ENCODE assay signal across 9 mouse cellular contexts in the genomic region with DNA sequence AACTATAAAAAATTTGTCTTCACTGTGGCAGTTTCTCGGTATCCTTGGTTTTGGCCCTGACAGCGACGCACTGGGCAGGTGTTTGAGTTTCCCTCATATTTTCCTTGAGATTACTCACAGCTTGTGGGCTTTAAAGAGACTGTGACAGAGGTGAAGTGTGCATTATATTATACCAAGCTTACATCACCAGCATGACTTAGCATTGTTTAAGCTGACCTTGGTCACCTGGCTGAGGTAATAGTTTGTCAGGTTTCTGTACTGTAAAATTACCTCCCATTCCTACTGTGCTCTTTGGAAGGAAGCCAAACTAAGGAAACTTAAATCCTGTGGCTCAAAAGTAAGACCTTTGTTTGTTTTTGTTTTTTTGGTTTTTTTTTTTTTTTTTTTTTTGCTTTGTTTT.
DNase-seq lines count a peak whose midpoint lies in the region; ATAC-seq and TF ChIP-seq lines count a peak whose summit lies in the region.
"Had no signal": no experiment of that assay in that cellular context is flagged by ENCODE, and none has a peak within 500 bp of the region (broad histone marks: within the 10 kb centered on the region; RNA-seq: fewer than 3 reads in every experiment).

No protein-coding gene starts in this region.

- no peak for ATAC-seq in kidney, embryonic 14.5 days (ENCODE audit: low FRiP score, low TSS enrichment)
- no peak for ATAC-seq in embryonic facial prominence, embryonic 13.5 days (ENCODE audit: insufficient number of reproducible peaks, insufficient read depth, low FRiP score, low TSS enrichment, low read depth)
- peak; percentile 13 for ATAC-seq in intestine, embryonic 15.5 days
- no peak for ATAC-seq in midbrain, postnatal 0 days (ENCODE audit: low FRiP score)

- peak overlapping the region; percentile 6; the same call in 1 of the 2 replicates for H3K4me3 ChIP-seq in kidney, embryonic 14.5 days (ENCODE audit: low read length)
- H3K4me3 ChIP-seq in embryonic facial prominence, embryonic 13.5 days = no peak overlapping the region
- H3K4me3 ChIP-seq in intestine, embryonic 15.5 days (replicated peaks) = no peak overlapping the region
- peak overlapping the region; percentile 48; the same call in 1 of the 2 replicates for H3K4me3 ChIP-seq in midbrain, postnatal 0 days (ENCODE audit: low read depth, low read length)

- peaks cover 15% of the 10 kb centered on the region; the same call in 1 of the 2 replicates for H3K4me1 ChIP-seq in kidney, embryonic 14.5 days (ENCODE audit: control insufficient read depth, insufficient read depth, low read length)
- peaks cover 42% of the 10 kb centered on the region for H3K4me1 ChIP-seq in embryonic facial prominence, embryonic 13.5 days
- peaks cover 14% of the 10 kb centered on the region; the same call in 1 of the 2 replicates for H3K4me1 ChIP-seq in intestine, embryonic 15.5 days (replicated peaks)
- H3K4me1 ChIP-seq in midbrain, postnatal 0 days (ENCODE audit: insufficient read depth, low read length) = peaks cover 7% of the 10 kb centered on the region

- H3K36me3 ChIP-seq in kidney, embryonic 14.5 days (ENCODE audit: control insufficient read depth, insufficient read depth, low read length) = peaks cover 14% of the 10 kb centered on the region
- peaks cover 25% of the 10 kb centered on the region for H3K36me3 ChIP-seq in embryonic facial prominence, embryonic 13.5 days
- H3K36me3 ChIP-seq in intestine, embryonic 15.5 days = 0 out of 2 replicates have a peak, but pooled peaks cover 8% of the 10 kb centered on the region
- 0 out of 2 replicates have a peak, but pooled peaks cover 3% of the 10 kb centered on the region for H3K36me3 ChIP-seq in midbrain, postnatal 0 days (ENCODE audit: insufficient read depth, low read length)

- H3K27ac ChIP-seq in kidney, embryonic 14.5 days (ENCODE audit: low read depth, low read length) = peak overlapping the region; percentile 51; the same call in 1 of the 2 replicates
- no peak overlapping the region for H3K27ac ChIP-seq in embryonic facial prominence, embryonic 13.5 days
- no peak overlapping the region for H3K27ac ChIP-seq in intestine, embryonic 15.5 days
- no peak overlapping the region; the same call in 1 of the 2 replicates for H3K27ac ChIP-seq in midbrain, postnatal 0 days (ENCODE audit: low read depth, low read length)

- H3K9ac ChIP-seq in kidney, embryonic 14.5 days (ENCODE audit: low read depth, low read length) = peak overlapping the region; percentile 18; the same call in 1 of the 2 replicates
- no peak overlapping the region for H3K9ac ChIP-seq in embryonic facial prominence, embryonic 13.5 days
- no peak overlapping the region for H3K9ac ChIP-seq in intestine, embryonic 15.5 days
- no peak overlapping the region for H3K9ac ChIP-seq in midbrain, postnatal 0 days (replicated peaks; ENCODE audit: low read length, poor library complexity, severe bottlenecking)

- no peaks in the 10 kb centered on the region for H3K9me3 ChIP-seq in kidney, embryonic 14.5 days (ENCODE audit: control insufficient read depth, low read length)
- no peaks in the 10 kb centered on the region for H3K9me3 ChIP-seq in embryonic facial prominence, embryonic 13.5 days
- no peaks in the 10 kb centered on the region for H3K9me3 ChIP-seq in intestine, embryonic 15.5 days
- no peaks in the 10 kb centered on the region for H3K9me3 ChIP-seq in midbrain, postnatal 0 days (ENCODE audit: low read length)

- H3K4me2 ChIP-seq in kidney, embryonic 14.5 days (replicated peaks; ENCODE audit: low read depth, low read length) = peak overlapping the region; percentile 55
- peak overlapping the region; percentile 77 for H3K4me2 ChIP-seq in embryonic facial prominence, embryonic 13.5 days
- peak overlapping the region; percentile 68; the same call in 1 of the 2 replicates for H3K4me2 ChIP-seq in intestine, embryonic 15.5 days (replicated peaks)
- H3K4me2 ChIP-seq in midbrain, postnatal 0 days (ENCODE audit: low read depth, low read length, poor library complexity, severe bottlenecking) = peak overlapping the region; percentile 59

- H3K27me3 ChIP-seq in kidney, embryonic 14.5 days (ENCODE audit: control insufficient read depth, insufficient read depth, low read length) = no peaks in the 10 kb centered on the region
- no peaks in the 10 kb centered on the region for H3K27me3 ChIP-seq in embryonic facial prominence, embryonic 13.5 days
- H3K27me3 ChIP-seq in intestine, embryonic 15.5 days (replicated peaks) = no peaks in the 10 kb centered on the region
- no peaks in the 10 kb centered on the region for H3K27me3 ChIP-seq in midbrain, postnatal 0 days (ENCODE audit: insufficient read depth, low read length)

- 54% methylated on average over 3 of the region's 3 CpGs for WGBS in kidney, embryonic 14.5 days
- WGBS in embryonic facial prominence, embryonic 13.5 days = 54% methylated on average over 3 of the region's 3 CpGs
- WGBS in intestine, embryonic 15.5 days = 48% methylated on average over 3 of the region's 3 CpGs
- WGBS in midbrain, postnatal 0 days = 54% methylated on average over 3 of the region's 3 CpGs

- TF ChIP-seq CTCF in midbrain, postnatal 0 days (IDR thresholded peaks at IDR 0.05) = no peak

- DNase-seq in kidney, postnatal 25 days = no peak
- DNase-seq in midbrain, postnatal 0 days (ENCODE audit: low spot score) = no peak
- DNase-seq in right cerebral cortex, postnatal 36 days (ENCODE audit: low spot score in 2 of 2) = no peak
- DNase-seq in adrenal gland, postnatal 25 days = no peak
- no peak for DNase-seq in spleen, adult 12 weeks (ENCODE audit: low spot score)
- DNase-seq: cerebellum, adult 9-11 months had no signal

Comparison
In these comparisons a context has a peak if more than half of its experiments do, and no peak if none do; other contexts are left out.
1. H3K4me3 ChIP-seq: peak in kidney, embryonic 14.5 days (single experiment) and midbrain, postnatal 0 days (single experiment); none in embryonic facial prominence, embryonic 13.5 days (single experiment) and intestine, embryonic 15.5 days (single experiment).
2. Peak in every context shown above with its lines, with median percentiles within 50 percentile points of each other: H3K4me2 ChIP-seq.